Mouse (Mus musculus) right cerebral cortex, postnatal 25 days (tissue): ENCODE results near the gene Net1.
"Not testable (repeated sequence)": the region's sequence is repeated elsewhere in the genome, so short reads cannot be mapped to it uniquely, and the experiment has no call there.

Experiments
- DNase-seq: peaks from one replicate; pipeline ENCODE4 v3.0.0; 2022

Net1 gene

GRCm38 (mm10) chr13:3917571-3918311, at the start of gene Net1, which contains the start of gene Tubal3:
Net1 (minus strand) TSS chr13:3918220.
Tubal3 (plus strand) TSS chr13:3918274.
- peak; percentile 82 for DNase-seq

GRCm38 (mm10) chr13:3951198-3951914, 33.3 kb upstream of the Net1 start:
- no peak for DNase-seq

- no peak for DNase-seq
These were observed 31.5 kb upstream of the Net1 start for GRCm38 (mm10) chr13:3949477-3949876.

GRCm38 (mm10) chr13:3947267-3947666, 29.2 kb upstream of the Net1 start:
- no peak for DNase-seq

- DNase-seq: no peak
These were observed 27.2 kb upstream of the Net1 start, which contains the start of gene Ucn3 for GRCm38 (mm10) chr13:3945249-3945648. Ucn3 (minus strand) TSS chr13:3945349.

- no peak for DNase-seq
These were observed 26.7 kb upstream of the Net1 start for GRCm38 (mm10) chr13:3944699-3945098.

- DNase-seq: no peak
These were observed 8.0 kb upstream of the Net1 start for GRCm38 (mm10) chr13:3926046-3926445.

- DNase-seq: no peak
These were observed 7.6 kb upstream of the Net1 start for GRCm38 (mm10) chr13:3925632-3926031.

- DNase-seq: no peak
These were observed 6.5 kb upstream of the Net1 start for GRCm38 (mm10) chr13:3924483-3924882.

GRCm38 (mm10) chr13:3913504-3913903, 4.5 kb downstream of the Net1 start:
- no peak for DNase-seq

GRCm38 (mm10) chr13:3910356-3910755, 7.7 kb downstream of the Net1 start:
- no peak for DNase-seq

- no peak for DNase-seq
These were observed 9.8 kb downstream of the Net1 start for GRCm38 (mm10) chr13:3908262-3908661.

- DNase-seq: no peak
These were observed 10.8 kb downstream of the Net1 start for GRCm38 (mm10) chr13:3907151-3907696.

GRCm38 (mm10) chr13:3899301-3899700, 18.7 kb downstream of the Net1 start:
- DNase-seq: no peak

GRCm38 (mm10) chr13:3898202-3898601, 19.8 kb downstream of the Net1 start:
- DNase-seq: not testable (repeated sequence)

- DNase-seq: peak; percentile 63
These were observed 21.1 kb downstream of the Net1 start for GRCm38 (mm10) chr13:3896913-3897312.

GRCm38 (mm10) chr13:3896032-3896431, 22.0 kb downstream of the Net1 start:
- DNase-seq: no peak

GRCm38 (mm10) chr13:3895397-3895980, 22.5 kb downstream of the Net1 start:
- no peak for DNase-seq

GRCm38 (mm10) chr13:3894549-3894948, 23.5 kb downstream of the Net1 start:
- no peak for DNase-seq

- DNase-seq: peak; percentile 90
These were observed 24.8 kb downstream of the Net1 start for GRCm38 (mm10) chr13:3893126-3893734.

- no peak for DNase-seq
These were observed 25.4 kb downstream of the Net1 start for GRCm38 (mm10) chr13:3892601-3893000.

- DNase-seq: no peak
These were observed 26.4 kb downstream of the Net1 start for GRCm38 (mm10) chr13:3891479-3892087.

- no peak for DNase-seq
These were observed 28.0 kb downstream of the Net1 start for GRCm38 (mm10) chr13:3890061-3890460.
